Mouse (Mus musculus) limb, embryonic 12.5 days (tissue): ENCODE measurements around the gene Rora. TPM values are rescaled to one million over a fixed set of nuclear protein-coding genes. Genes with fewer than 3 reads are reported as not detected.

Source experiments
- ATAC-seq: fragments of 200-750 bp; cut with Nextera tagmentation; 2 replicates; pipeline ENCODE4 v1.8.0; 2017; ENCODE audit warnings: low read depth, moderate TSS enrichment; ENCODE audit not compliant: insufficient number of reproducible peaks, insufficient read depth, low FRiP score, low TSS enrichment
- H3K27ac ChIP-seq: fragments of 300-500 bp; sonication (generic); 2 replicates; pipeline ENCODE4 v1.5.1; 2016; ENCODE audit warnings: mild to moderate bottlenecking, moderate library complexity
- H3K27me3 ChIP-seq: fragments of 300-500 bp; sonication (generic); 2 replicates; pipeline ENCODE4 v1.6.1; 2016; ENCODE audit warnings: mild to moderate bottlenecking, moderate library complexity
- H3K36me3 ChIP-seq: fragments of 300-500 bp; sonication (generic); 2 replicates; pipeline ENCODE4 v1.6.1; 2016; ENCODE audit warnings: mild to moderate bottlenecking, moderate library complexity
- H3K4me1 ChIP-seq: fragments of 300-500 bp; sonication (generic); replicated peaks from 2 replicates; pipeline ENCODE4 v1.6.1; 2016
- H3K4me2 ChIP-seq: fragments of 300-500 bp; sonication (generic); 2 replicates; pipeline ENCODE4 v1.6.1; 2016; ENCODE audit warnings: mild to moderate bottlenecking, moderate library complexity
- H3K4me3 ChIP-seq: fragments of 300-500 bp; sonication (generic); replicated peaks from 2 replicates; pipeline ENCODE4 v1.5.1; 2016; ENCODE audit warnings: mild to moderate bottlenecking
- H3K9ac ChIP-seq: fragments of 300-500 bp; sonication (generic); replicated peaks from 2 replicates; pipeline ENCODE4 v1.6.1; 2016; ENCODE audit warnings: mild to moderate bottlenecking, moderate library complexity
- H3K9me3 ChIP-seq: fragments of 300-500 bp; sonication (generic); 2 replicates; pipeline ENCODE4 v1.6.1; 2016; ENCODE audit warnings: mild to moderate bottlenecking, moderate library complexity
- WGBS: fragments of 180-500 bp; shearing (Covaris S2); methylation state at CpG from one replicate; pipeline ENCODE4 v1.1.7; 2016; 5-methylcytosine and 5-hydroxymethylcytosine counted together
- polyA plus RNA-seq: library from polyadenylated mRNA; unstranded; fragments of >200 nt; fragmentation: Nextera tagmentation; extraction: Ambion mirVana; gene quantifications from 2 replicates; pipeline ENCODE4 v1.2.1, GENCODE M21; 2016

Rora gene
- polyA plus RNA-seq, 1 experiment from 2014 or later, result 6.0 TPM

- no peak overlapping the region for H3K27ac ChIP-seq
- 87% methylated on average over 8 of the region's 8 CpGs for WGBS
- H3K4me1 ChIP-seq, result no peaks in the 10 kb centered on the region; the same call in 1 of the 2 replicates
- no peak overlapping the region for H3K4me3 ChIP-seq
- no peaks in the 10 kb centered on the region for H3K9me3 ChIP-seq
- peaks cover 57% of the 10 kb centered on the region for H3K27me3 ChIP-seq
- H3K9ac ChIP-seq, result no peak overlapping the region
- peaks cover 6% of the 10 kb centered on the region; the same call in 1 of the 2 replicates for H3K36me3 ChIP-seq
- no peak for ATAC-seq
- H3K4me2 ChIP-seq, result no peak overlapping the region
These were observed 708.4 kb downstream of the Rora start for GRCm38 (mm10) chr9:69361951-69362445.

- 29% methylated on average over 4 of the region's 4 CpGs for WGBS
- no peak overlapping the region for H3K9ac ChIP-seq
- no peaks in the 10 kb centered on the region for H3K9me3 ChIP-seq
- H3K27me3 ChIP-seq, result peaks cover 57% of the 10 kb centered on the region
- H3K36me3 ChIP-seq, result peaks cover 6% of the 10 kb centered on the region; the same call in 1 of the 2 replicates
- no peak for ATAC-seq
- H3K4me2 ChIP-seq, result no peak overlapping the region
- H3K4me1 ChIP-seq, result no peaks in the 10 kb centered on the region; the same call in 1 of the 2 replicates
- no peak overlapping the region for H3K4me3 ChIP-seq
- no peak overlapping the region for H3K27ac ChIP-seq
These were observed 709.2 kb downstream of the Rora start for GRCm38 (mm10) chr9:69362766-69363165.

GRCm38 (mm10) chr9:69364117-69364516 is 710.5 kb downstream of the Rora start:
- Histone ChIP-seq H3K9me3 (no peaks in the 10 kb centered on the region), H3K36me3 (peaks cover 6% of the 10 kb centered on the region; the same call in 1 of the 2 replicates), H3K9ac (no peak overlapping the region), H3K27ac (no peak overlapping the region), H3K4me3 (no peak overlapping the region), H3K27me3 (peaks cover 44% of the 10 kb centered on the region), H3K4me2 (no peak overlapping the region), H3K4me1 (no peaks in the 10 kb centered on the region)
- no peak for ATAC-seq
- 61% methylated on average over 16 of the region's 16 CpGs for WGBS

GRCm38 (mm10) chr9:69367055-69367454 is 713.5 kb downstream of the Rora start:
- Histone ChIP-seq H3K4me2 (no peak overlapping the region), H3K9ac (no peak overlapping the region), H3K27ac (no peak overlapping the region), H3K4me1 (no peaks in the 10 kb centered on the region), H3K36me3 (peaks cover 6% of the 10 kb centered on the region; the same call in 1 of the 2 replicates), H3K4me3 (no peak overlapping the region), H3K9me3 (no peaks in the 10 kb centered on the region), H3K27me3 (peaks cover 24% of the 10 kb centered on the region)
- ATAC-seq, result no peak
- 82% methylated on average over 4 of the region's 4 CpGs for WGBS

- WGBS, result 75% methylated on average over 8 of the region's 8 CpGs
- Histone ChIP-seq H3K4me1 (no peaks in the 10 kb centered on the region), H3K36me3 (peaks cover 6% of the 10 kb centered on the region; the same call in 1 of the 2 replicates), H3K9ac (no peak overlapping the region), H3K27me3 (peaks cover 15% of the 10 kb centered on the region; the same call in 1 of the 2 replicates), H3K4me3 (no peak overlapping the region), H3K9me3 (no peaks in the 10 kb centered on the region), H3K27ac (no peak overlapping the region), H3K4me2 (no peak overlapping the region)
- no peak for ATAC-seq
These were observed 714.5 kb downstream of the Rora start for GRCm38 (mm10) chr9:69368071-69368470.

GRCm38 (mm10) chr9:69371046-69371724 is 717.6 kb downstream of the Rora start:
- ATAC-seq, result no peak
- no peak overlapping the region for H3K27ac ChIP-seq
- H3K27me3 ChIP-seq, result no peaks in the 10 kb centered on the region
- no peaks in the 10 kb centered on the region for H3K4me1 ChIP-seq
- no peak overlapping the region for H3K9ac ChIP-seq
- no peak overlapping the region for H3K4me2 ChIP-seq
- H3K36me3 ChIP-seq, result no peaks in the 10 kb centered on the region
- no peaks in the 10 kb centered on the region for H3K9me3 ChIP-seq
- no peak overlapping the region for H3K4me3 ChIP-seq
- WGBS, result 88% methylated on average over 11 of the region's 11 CpGs

GRCm38 (mm10) chr9:69372871-69373270 is 719.3 kb downstream of the Rora start:
- H3K36me3 ChIP-seq, result peaks cover 8% of the 10 kb centered on the region; the same call in 1 of the 2 replicates
- 56% methylated on average over 4 of the region's 4 CpGs for WGBS
- no peak for ATAC-seq
- no peak overlapping the region for H3K9ac ChIP-seq
- H3K4me3 ChIP-seq, result no peak overlapping the region
- H3K27me3 ChIP-seq, result no peaks in the 10 kb centered on the region
- H3K4me1 ChIP-seq, result no peaks in the 10 kb centered on the region; the same call in 1 of the 2 replicates
- H3K4me2 ChIP-seq, result no peak overlapping the region
- H3K27ac ChIP-seq, result no peak overlapping the region
- 0 out of 2 replicates have a peak, but pooled peaks cover 3% of the 10 kb centered on the region for H3K9me3 ChIP-seq

- no peak overlapping the region for H3K27ac ChIP-seq
- no peak for ATAC-seq
- no peak overlapping the region for H3K4me2 ChIP-seq
- H3K9me3 ChIP-seq, result 0 out of 2 replicates have a peak, but pooled peaks cover 3% of the 10 kb centered on the region
- no peak overlapping the region for H3K9ac ChIP-seq
- no peak overlapping the region for H3K4me3 ChIP-seq
- no peaks in the 10 kb centered on the region for H3K27me3 ChIP-seq
- peaks cover 6% of the 10 kb centered on the region; the same call in 1 of the 2 replicates for H3K4me1 ChIP-seq
- 68% methylated on average over 4 of the region's 4 CpGs for WGBS
- H3K36me3 ChIP-seq, result peaks cover 15% of the 10 kb centered on the region; the same call in 1 of the 2 replicates
These were observed 723.5 kb downstream of the Rora start for GRCm38 (mm10) chr9:69376982-69377653.

GRCm38 (mm10) chr9:69377654-69378045 is 724.1 kb downstream of the Rora start:
- Histone ChIP-seq H3K9me3 (0 out of 2 replicates have a peak, but pooled peaks cover 3% of the 10 kb centered on the region), H3K27ac (no peak overlapping the region), H3K4me2 (no peak overlapping the region), H3K36me3 (peaks cover 15% of the 10 kb centered on the region; the same call in 1 of the 2 replicates), H3K27me3 (no peaks in the 10 kb centered on the region), H3K4me1 (peaks cover 6% of the 10 kb centered on the region; the same call in 1 of the 2 replicates), H3K4me3 (no peak overlapping the region), H3K9ac (no peak overlapping the region)
- 90% methylated on average over 3 of the region's 3 CpGs for WGBS
- ATAC-seq, result no peak

- 0 out of 2 replicates have a peak, but pooled peaks cover 3% of the 10 kb centered on the region for H3K9me3 ChIP-seq
- H3K4me3 ChIP-seq, result no peak overlapping the region
- H3K9ac ChIP-seq, result no peak overlapping the region
- no peak overlapping the region for H3K27ac ChIP-seq
- WGBS, result 72% methylated on average over 1 of the region's 1 CpGs
- no peaks in the 10 kb centered on the region for H3K27me3 ChIP-seq
- no peak for ATAC-seq
- H3K4me2 ChIP-seq, result no peak overlapping the region
- H3K36me3 ChIP-seq, result peaks cover 15% of the 10 kb centered on the region; the same call in 1 of the 2 replicates
- peaks cover 21% of the 10 kb centered on the region for H3K4me1 ChIP-seq
These were observed 727.0 kb downstream of the Rora start for GRCm38 (mm10) chr9:69380546-69380945.

- Histone ChIP-seq H3K9me3 (0 out of 2 replicates have a peak, but pooled peaks cover 3% of the 10 kb centered on the region), H3K4me2 (no peak overlapping the region), H3K27me3 (no peaks in the 10 kb centered on the region), H3K9ac (no peak overlapping the region), H3K4me3 (no peak overlapping the region), H3K27ac (peak overlapping the region; percentile 23; the same call in 1 of the 2 replicates), H3K4me1 (peaks cover 21% of the 10 kb centered on the region), H3K36me3 (peaks cover 13% of the 10 kb centered on the region; the same call in 1 of the 2 replicates)
- no peak for ATAC-seq
- WGBS, result 61% methylated on average over 7 of the region's 7 CpGs
These were observed 728.2 kb downstream of the Rora start for GRCm38 (mm10) chr9:69381741-69382140.
